Mouse (Mus musculus): ENCODE data around the gene Stk10. TPM values are rescaled to one million over a fixed set of nuclear protein-coding genes. Genes with fewer than 3 reads are reported as not detected.
"Not testable (repeated sequence)": the region's sequence is repeated elsewhere in the genome, so short reads cannot be mapped to it uniquely, and the experiment has no call there.

Gene Stk10
- polyA plus RNA-seq, 1 experiment from 2014 or later = 2.0 TPM

DNA sequence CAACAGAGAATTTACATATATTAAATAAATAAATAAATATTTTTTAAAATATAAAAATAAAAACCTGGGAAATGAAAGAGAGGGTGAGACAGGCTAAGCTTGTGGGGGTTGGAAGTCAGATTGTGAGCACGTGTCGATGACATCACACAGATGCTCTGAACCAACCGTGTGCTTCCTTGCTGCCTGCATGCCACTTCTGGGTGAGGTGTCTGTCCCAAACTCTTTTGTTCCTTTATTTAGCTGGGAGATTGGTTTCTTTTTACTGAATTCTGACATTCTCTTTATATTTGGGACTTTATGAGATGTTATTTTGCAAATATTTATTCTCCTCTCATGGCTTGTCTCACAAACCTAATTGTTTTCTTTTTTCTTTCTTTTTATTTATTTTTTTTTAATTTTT, 72.8 kb downstream of the Stk10 start:
- H3K27ac ChIP-seq = no peak overlapping the region
- no peaks in the 10 kb centered on the region for H3K27me3 ChIP-seq (ENCODE audit: poor library complexity, severe bottlenecking)
- peaks cover 24% of the 10 kb centered on the region for H3K4me1 ChIP-seq
- DNase-seq (ENCODE audit: extremely low spot score, low spot score) = no peak
- 87% methylated on average over 3 of the region's 3 CpGs for WGBS
- H3K9me3 ChIP-seq = no peaks in the 10 kb centered on the region
- no peaks in the 10 kb centered on the region; the same call in 1 of the 2 replicates for H3K36me3 ChIP-seq (replicated peaks)
- no peak overlapping the region for H3K4me3 ChIP-seq

DNA sequence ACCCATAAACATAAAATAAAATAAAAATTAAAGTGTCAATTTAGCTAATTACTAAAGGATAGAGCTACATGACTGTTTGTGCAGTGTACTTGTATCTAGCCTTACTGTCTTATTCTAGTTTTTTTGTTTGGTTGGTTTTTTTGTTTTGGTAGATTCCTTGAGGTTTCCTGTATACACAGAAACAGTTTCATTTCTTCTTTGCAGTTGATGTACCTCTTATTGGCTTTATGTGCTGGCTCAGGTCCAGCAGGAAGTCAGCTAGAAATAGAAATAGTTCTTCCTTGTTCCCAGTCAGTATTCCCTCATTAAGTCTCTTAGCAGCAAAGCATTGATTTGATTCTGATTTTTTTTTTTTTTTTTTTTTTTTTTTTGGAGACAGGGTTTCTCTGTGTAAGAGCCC, 74.2 kb downstream of the Stk10 start:
- H3K27me3 ChIP-seq (ENCODE audit: poor library complexity, severe bottlenecking) = no peaks in the 10 kb centered on the region
- H3K36me3 ChIP-seq (replicated peaks) = no peaks in the 10 kb centered on the region; the same call in 1 of the 2 replicates
- H3K4me1 ChIP-seq = peaks cover 17% of the 10 kb centered on the region
- no peak overlapping the region for H3K27ac ChIP-seq
- H3K9me3 ChIP-seq = no peaks in the 10 kb centered on the region
- no peak overlapping the region for H3K4me3 ChIP-seq
- DNase-seq (ENCODE audit: extremely low spot score, low spot score) = no peak

DNA sequence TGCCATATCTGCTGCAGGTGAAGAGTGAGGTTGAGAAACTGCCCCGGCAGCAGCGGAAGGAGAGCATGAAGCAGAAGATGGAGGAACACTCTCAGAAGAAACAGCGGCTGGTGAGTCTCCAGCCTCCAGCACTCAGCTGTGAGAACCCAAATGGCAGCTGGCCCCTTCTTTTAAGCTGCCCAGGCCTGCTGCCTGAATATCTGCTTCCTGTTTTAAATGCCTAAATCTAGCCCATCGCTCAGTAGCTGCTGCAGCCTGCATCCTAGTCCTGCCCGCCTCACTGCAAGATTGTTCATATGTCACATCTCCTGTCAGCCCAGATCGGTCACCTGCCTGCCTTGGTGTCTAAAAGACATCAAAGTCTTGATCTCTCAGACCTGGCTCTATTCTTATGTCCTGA, 77.5 kb downstream of the Stk10 start:
- no peaks in the 10 kb centered on the region for H3K36me3 ChIP-seq (replicated peaks)
- no peak overlapping the region for H3K4me3 ChIP-seq
- no peaks in the 10 kb centered on the region for H3K9me3 ChIP-seq
- DNase-seq (ENCODE audit: extremely low spot score, low spot score) = no peak
- 93% methylated on average over 6 of the region's 6 CpGs for WGBS
- no peaks in the 10 kb centered on the region for H3K27me3 ChIP-seq (ENCODE audit: poor library complexity, severe bottlenecking)
- peaks cover 8% of the 10 kb centered on the region for H3K4me1 ChIP-seq
- no peak overlapping the region for H3K27ac ChIP-seq

DNA sequence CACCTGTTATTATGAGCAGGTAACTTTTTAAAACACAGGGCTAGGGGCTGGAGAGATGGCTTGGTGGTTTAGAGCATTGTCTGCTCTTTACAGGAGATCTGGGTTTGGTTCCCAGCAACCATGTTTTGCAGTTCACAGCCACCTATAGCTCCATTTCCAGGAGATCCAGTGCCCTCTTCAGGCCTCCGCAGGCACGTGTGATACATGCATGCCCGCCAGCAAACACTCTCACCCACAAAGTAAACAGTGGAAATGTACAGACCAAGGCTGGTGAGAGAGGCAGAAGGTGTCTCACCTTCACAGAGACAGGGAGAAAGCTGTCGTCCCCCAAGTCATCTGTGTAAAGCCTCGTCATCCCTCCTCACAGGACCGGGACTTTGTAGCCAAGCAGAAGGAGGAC, 79.2 kb downstream of the Stk10 start:
- Histone ChIP-seq H3K4me1 (peaks cover 15% of the 10 kb centered on the region), H3K27ac (no peak overlapping the region), H3K36me3 (replicated peaks) (no peaks in the 10 kb centered on the region), H3K4me3 (no peak overlapping the region), H3K9me3 (no peaks in the 10 kb centered on the region), H3K27me3 (ENCODE audit: poor library complexity, severe bottlenecking) (no peaks in the 10 kb centered on the region)
- 85% methylated on average over 6 of the region's 6 CpGs for WGBS
- no peak for DNase-seq (ENCODE audit: extremely low spot score, low spot score)

DNA sequence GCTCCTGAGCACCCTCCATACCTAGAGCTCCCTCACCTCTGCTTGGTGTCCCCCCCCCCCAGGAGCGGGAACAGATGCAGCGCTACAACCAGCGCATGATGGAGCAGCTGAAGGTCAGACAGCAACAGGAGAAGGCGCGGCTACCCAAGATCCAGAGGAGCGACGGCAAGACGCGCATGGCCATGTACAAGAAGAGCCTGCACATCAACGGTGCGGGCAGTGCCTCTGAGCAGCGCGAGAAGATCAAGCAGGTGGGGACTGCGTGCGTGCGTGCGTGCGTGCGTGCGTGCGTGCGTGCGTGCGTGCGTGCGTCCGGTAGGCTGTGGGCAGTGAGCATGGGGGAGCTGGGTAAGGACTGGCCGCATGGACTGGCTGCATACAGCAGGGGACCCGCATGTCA, 81.4 kb downstream of the Stk10 start:
- Histone ChIP-seq H3K4me1 (peaks cover 25% of the 10 kb centered on the region), H3K9me3 (no peaks in the 10 kb centered on the region), H3K27me3 (ENCODE audit: poor library complexity, severe bottlenecking) (no peaks in the 10 kb centered on the region), H3K36me3 (replicated peaks) (no peaks in the 10 kb centered on the region), H3K4me3 (no peak overlapping the region), H3K27ac (no peak overlapping the region)
- no peak for DNase-seq (ENCODE audit: extremely low spot score, low spot score)
- 98% methylated on average over 29 of the region's 29 CpGs for whole genome bisulfite sequencing

DNA sequence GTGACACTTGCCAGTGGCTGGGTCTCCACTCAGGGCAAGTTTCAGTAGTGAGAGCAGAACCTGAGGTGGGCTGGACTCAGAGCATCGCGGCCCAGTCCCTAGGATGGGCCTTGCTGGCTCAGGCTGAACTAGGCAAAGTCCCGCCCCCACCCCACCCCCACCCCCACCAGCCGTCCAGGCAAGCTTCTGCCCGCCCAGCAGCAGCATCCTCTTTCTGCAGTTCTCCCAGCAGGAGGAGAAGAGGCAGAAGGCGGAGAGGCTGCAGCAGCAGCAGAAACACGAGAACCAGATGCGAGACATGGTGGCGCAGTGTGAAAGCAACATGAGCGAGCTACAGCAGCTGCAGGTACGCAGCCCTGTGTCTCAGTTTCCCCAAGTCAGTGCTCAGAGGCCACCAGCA, 82.5 kb downstream of the Stk10 start:
- no peak for DNase-seq (ENCODE audit: extremely low spot score, low spot score)
- peak overlapping the region; percentile 54 for H3K27ac ChIP-seq
- H3K9me3 ChIP-seq = no peaks in the 10 kb centered on the region
- peak overlapping the region; percentile 16; the same call in 1 of the 2 replicates for H3K4me3 ChIP-seq
- H3K4me1 ChIP-seq = peaks cover 32% of the 10 kb centered on the region
- no peaks in the 10 kb centered on the region for H3K27me3 ChIP-seq (ENCODE audit: poor library complexity, severe bottlenecking)
- WGBS = 15% methylated on average over 11 of the region's 11 CpGs
- H3K36me3 ChIP-seq (replicated peaks) = no peaks in the 10 kb centered on the region

DNA sequence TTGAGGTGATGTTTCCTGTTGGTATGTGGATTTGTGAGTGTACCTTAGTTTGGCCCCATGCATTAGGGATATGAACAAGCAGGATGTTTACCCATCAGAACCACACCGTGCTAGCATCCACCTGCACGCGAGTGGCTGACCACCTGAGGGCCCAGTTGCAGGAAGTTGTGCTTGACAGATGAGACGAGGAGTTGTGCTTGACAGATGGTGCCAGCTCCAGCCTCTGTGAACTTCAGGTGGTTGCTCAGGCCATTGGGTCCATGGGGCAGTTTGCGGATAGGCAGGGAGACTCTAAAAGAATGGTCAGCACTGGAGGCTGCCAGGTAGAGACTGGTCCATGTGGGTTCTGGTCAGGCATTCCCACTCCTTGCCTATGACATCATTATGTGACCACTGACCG, 83.0 kb downstream of the Stk10 start:
- peaks cover 32% of the 10 kb centered on the region for H3K4me1 ChIP-seq
- WGBS = 74% methylated on average over 6 of the region's 6 CpGs
- H3K36me3 ChIP-seq (replicated peaks) = no peaks in the 10 kb centered on the region
- peak overlapping the region; percentile 54; the same call in 1 of the 2 replicates for H3K27ac ChIP-seq
- DNase-seq (ENCODE audit: extremely low spot score, low spot score) = no peak
- H3K27me3 ChIP-seq (ENCODE audit: poor library complexity, severe bottlenecking) = no peaks in the 10 kb centered on the region
- no peaks in the 10 kb centered on the region for H3K9me3 ChIP-seq
- H3K4me3 ChIP-seq = no peak overlapping the region

DNA sequence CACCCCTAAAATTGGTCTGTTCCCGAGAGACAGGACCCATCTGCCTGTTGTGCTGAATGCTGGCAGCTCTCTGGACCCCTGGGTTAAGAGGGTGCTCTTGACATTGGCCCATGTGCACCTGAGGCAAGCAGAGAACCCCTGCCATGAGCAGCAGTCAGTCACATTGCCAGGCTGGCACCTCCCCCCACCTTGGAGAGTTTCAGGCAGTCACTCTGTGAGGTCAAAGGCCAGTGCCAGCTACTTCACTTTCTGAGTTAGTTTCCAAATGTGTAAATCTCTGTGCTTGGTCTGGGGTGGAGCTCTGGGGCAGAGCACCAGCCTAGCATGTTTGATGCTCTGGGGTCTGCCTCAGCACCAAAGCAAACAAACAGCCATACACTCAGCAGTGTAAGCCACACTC, 84.9 kb downstream of the Stk10 start:
- H3K27me3 ChIP-seq (ENCODE audit: poor library complexity, severe bottlenecking) = no peaks in the 10 kb centered on the region
- no peaks in the 10 kb centered on the region for H3K9me3 ChIP-seq
- H3K4me3 ChIP-seq = no peak overlapping the region
- H3K4me1 ChIP-seq = peaks cover 35% of the 10 kb centered on the region
- DNase-seq (ENCODE audit: extremely low spot score, low spot score) = no peak
- no peak overlapping the region for H3K27ac ChIP-seq
- H3K36me3 ChIP-seq (replicated peaks) = no peaks in the 10 kb centered on the region
- 78% methylated on average over 1 of the region's 1 CpGs for WGBS

DNA sequence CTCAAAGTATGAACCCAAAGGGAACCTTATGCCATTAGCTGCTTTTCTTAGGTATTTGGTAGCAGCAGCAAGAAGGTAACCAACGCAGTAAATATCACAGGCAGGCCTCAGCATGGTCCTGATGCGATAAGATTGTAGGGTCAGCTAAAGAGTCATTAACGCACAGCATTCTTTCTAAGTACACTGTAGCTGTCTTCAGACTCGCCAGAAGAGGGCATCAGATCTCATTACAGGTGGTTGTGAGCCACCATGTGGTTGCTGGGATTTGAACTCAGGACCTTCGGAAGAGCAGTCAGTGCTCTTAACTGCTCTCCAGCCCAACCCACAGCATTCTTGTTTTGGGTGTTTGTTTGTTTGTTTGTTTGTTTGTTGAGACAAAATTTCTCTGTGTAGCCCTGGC, 85.5 kb downstream of the Stk10 start:
- H3K9me3 ChIP-seq; H3K27me3 ChIP-seq (ENCODE audit: poor library complexity, severe bottlenecking); H3K4me3 ChIP-seq; H3K36me3 ChIP-seq (replicated peaks); H3K27ac ChIP-seq; DNase-seq (ENCODE audit: extremely low spot score, low spot score): not testable (repeated sequence)
- 79% methylated on average over 5 of the region's 5 CpGs for whole genome bisulfite sequencing
- peaks cover 41% of the 10 kb centered on the region for H3K4me1 ChIP-seq

DNA sequence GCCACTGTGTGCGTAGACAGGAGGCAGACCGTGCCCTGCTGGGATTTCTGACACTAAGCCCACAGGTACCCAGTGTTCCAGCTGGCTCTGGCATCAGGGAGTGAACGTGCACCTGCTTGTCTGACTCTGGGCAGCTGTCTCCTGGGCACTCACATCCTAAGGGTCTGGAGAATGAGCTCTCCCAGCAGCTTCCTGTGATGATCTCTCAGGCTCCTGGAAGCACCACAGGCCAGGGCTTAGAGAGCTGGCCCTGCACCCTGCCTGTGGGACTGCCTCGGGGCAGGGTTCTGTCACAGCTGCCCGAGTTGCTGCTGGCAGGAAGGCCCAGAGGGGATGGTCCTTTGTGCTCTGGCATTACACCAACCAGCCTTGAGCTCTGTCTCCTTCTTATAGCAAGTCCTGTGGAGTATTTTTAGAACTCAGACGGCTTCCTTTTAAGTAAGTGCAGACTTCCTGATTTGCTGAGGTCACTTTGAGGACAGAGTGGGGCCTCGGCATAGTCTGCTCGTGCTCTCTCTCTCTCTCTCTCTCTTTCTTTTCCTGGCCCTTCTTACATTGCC, 86.2 kb downstream of the Stk10 start:
- Histone ChIP-seq H3K4me3 (no peak overlapping the region), H3K4me1 (peaks cover 46% of the 10 kb centered on the region), H3K9me3 (no peaks in the 10 kb centered on the region), H3K36me3 (replicated peaks) (no peaks in the 10 kb centered on the region), H3K27me3 (ENCODE audit: poor library complexity, severe bottlenecking) (no peaks in the 10 kb centered on the region), H3K27ac (peak overlapping the region; percentile 5)
- WGBS = 69% methylated on average over 8 of the region's 8 CpGs
- no peak for DNase-seq (ENCODE audit: extremely low spot score, low spot score)

DNA sequence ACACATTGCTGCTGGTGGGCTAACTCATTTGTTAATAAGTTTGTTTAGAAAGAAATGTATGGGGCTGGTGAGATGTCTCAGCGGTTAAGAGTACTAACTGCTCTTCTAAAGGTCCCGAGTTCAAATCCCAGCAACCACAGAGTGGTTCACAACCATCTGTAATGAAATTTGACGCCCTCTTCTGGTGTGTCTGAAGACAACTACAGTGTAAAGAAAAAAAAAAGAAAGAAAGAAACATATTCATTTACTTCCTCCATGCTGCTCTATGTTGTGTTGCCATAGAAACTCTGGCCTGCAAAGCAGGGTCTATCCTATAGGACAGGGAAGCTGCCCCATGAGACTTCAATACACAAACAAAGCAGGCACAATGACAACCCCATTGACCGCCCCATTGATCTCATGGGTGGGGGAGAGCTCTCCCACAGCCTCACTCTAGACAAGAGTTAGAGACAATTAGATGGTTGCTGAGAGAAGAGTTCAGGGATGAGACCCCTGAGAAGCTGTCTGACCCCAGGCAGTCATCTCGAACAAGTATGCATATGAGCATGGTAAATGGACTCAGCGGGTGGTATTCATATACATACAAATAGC, 86.9 kb downstream of the Stk10 start:
- no peaks in the 10 kb centered on the region for H3K36me3 ChIP-seq (replicated peaks)
- no peak for DNase-seq (ENCODE audit: extremely low spot score, low spot score)
- no peaks in the 10 kb centered on the region for H3K27me3 ChIP-seq (ENCODE audit: poor library complexity, severe bottlenecking)
- peaks cover 46% of the 10 kb centered on the region for H3K4me1 ChIP-seq
- H3K27ac ChIP-seq = no peak overlapping the region
- 85% methylated on average over 6 of the region's 6 CpGs for WGBS
- H3K4me3 ChIP-seq = no peak overlapping the region
- no peaks in the 10 kb centered on the region for H3K9me3 ChIP-seq

DNA sequence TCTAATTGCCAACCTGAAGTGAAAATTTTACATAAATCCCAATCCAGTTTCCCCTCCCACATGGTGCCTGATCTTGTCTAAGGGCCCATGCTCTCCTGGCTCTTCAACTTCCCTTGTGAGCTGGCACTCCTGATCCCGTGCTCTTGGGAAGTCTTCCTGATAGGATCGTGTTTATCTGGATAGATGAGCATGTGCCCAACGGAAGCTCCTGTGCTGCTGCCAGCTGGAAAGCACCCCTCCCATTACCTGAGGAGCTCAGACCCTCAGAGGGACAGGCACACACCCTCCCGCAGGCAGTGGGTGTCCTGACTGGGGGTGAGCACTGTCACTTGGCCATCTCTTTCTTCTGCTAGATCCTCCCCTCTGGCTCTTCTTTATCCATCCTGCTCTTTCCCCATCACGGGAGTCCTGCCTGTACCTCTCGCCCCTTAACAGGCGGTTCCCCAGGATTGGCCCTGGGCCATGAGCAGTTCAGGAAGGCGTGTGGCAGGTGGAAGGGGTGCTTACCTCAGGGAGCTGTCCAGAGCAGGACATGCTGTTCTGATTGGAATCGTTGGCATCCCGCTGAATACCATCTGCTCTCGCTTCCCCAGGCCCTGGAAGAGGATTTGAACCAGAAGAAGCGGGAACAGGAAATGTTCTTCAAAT, 88.8 kb downstream of the Stk10 start:
- H3K4me3 ChIP-seq = no peak overlapping the region
- no peaks in the 10 kb centered on the region for H3K36me3 ChIP-seq (replicated peaks)
- no peaks in the 10 kb centered on the region for H3K9me3 ChIP-seq
- no peak for DNase-seq (ENCODE audit: extremely low spot score, low spot score)
- peaks cover 35% of the 10 kb centered on the region for H3K4me1 ChIP-seq
- 83% methylated on average over 12 of the region's 12 CpGs for WGBS
- H3K27ac ChIP-seq = no peak overlapping the region
- H3K27me3 ChIP-seq (ENCODE audit: poor library complexity, severe bottlenecking) = no peaks in the 10 kb centered on the region

DNA sequence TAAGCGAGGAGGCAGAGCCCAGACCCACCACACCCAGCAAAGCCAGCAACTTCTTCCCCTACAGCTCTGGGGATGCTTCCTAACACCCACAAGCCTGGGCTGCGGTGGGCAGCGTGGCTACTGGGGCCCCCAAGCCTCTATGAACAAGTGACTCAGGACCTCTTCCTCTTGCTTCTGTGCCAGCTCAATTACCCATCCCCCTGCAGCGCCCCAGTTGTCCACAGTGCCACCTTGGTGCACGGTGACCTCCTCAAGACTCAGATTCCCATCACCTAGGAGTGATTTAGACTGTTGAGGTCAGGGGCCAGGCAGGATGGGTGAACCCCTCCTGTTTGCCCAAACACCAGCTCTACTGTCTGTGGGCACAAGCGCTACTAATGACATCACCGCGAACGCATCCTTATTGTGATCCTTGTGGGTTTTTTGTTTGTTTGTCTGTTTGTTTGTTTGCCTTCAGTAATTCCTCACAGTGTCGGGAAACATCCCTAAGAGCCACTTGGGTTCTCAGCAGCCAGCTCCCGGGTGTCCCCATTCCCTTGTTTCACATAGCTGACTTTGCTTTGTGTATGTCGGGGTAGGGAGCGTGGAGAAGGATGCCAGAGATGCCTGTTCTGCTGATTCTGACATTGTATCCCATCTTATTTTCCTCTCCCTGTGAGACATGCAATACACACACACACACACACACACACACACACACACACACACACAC, 89.5 kb downstream of the Stk10 start:
- H3K36me3 ChIP-seq (replicated peaks) = no peaks in the 10 kb centered on the region
- peaks cover 35% of the 10 kb centered on the region for H3K4me1 ChIP-seq
- no peak overlapping the region for H3K27ac ChIP-seq
- WGBS = 89% methylated on average over 13 of the region's 13 CpGs
- H3K9me3 ChIP-seq = no peaks in the 10 kb centered on the region
- DNase-seq (ENCODE audit: extremely low spot score, low spot score) = no peak
- H3K27me3 ChIP-seq (ENCODE audit: poor library complexity, severe bottlenecking) = no peaks in the 10 kb centered on the region
- H3K4me3 ChIP-seq = no peak overlapping the region
